Mouse (Mus musculus) ES-Bruce4 (cell line): Measurements from ENCODE around the gene Gpc6.

Experiments used
- CTCF ChIP-seq: IDR thresholded peaks from one replicate; pipeline ENCODE4 v1.8.1; 2011; ENCODE audit warnings: low read depth, low read length
- POLR2A ChIP-seq: IDR thresholded peaks from one replicate; pipeline ENCODE4 v1.8.1; 2011; ENCODE audit warnings: low read length; ENCODE audit not compliant: insufficient read depth

GRCm38 (mm10) chr14:117369331-117369866, 444.3 kb downstream of the Gpc6 start:
- TF ChIP-seq CTCF: no peak
- TF ChIP-seq POLR2A: no peak
